Mouse (Mus musculus) G1E (cell line): ENCODE results near the gene Chml.

Source experiments
- CTCF ChIP-seq: IDR thresholded peaks from 2 replicates; pipeline ENCODE4 v1.5.1; 2012; ENCODE audit warnings: low read depth, low read length, inconsistent platforms, mixed read lengths
- GATA1 ChIP-seq: IDR thresholded peaks from 2 replicates; pipeline ENCODE4 v1.6.1; 2012; ENCODE audit warnings: borderline replicate concordance, low read length, inconsistent platforms, mixed read lengths
- GATA2 ChIP-seq: IDR thresholded peaks from 2 replicates; pipeline ENCODE4 v1.6.1; 2012; ENCODE audit warnings: low read depth, low read length, inconsistent platforms, borderline replicate concordance
- TAL1 ChIP-seq: conservative IDR thresholded peaks from 2 replicates; pipeline ENCODE4 v1.6.1; 2012; ENCODE audit warnings: low read depth, low read length, inconsistent platforms, mixed read lengths

- TF ChIP-seq CTCF (no peak), GATA1 (no peak), TAL1 (no peak), GATA2 (no peak)
Observed at GRCm38 (mm10) chr1:175725771-175726170, 33.1 kb upstream of the Chml start.
